Mouse (Mus musculus): ENCODE data around the gene Aup1. TPM values are rescaled to one million over a fixed set of nuclear protein-coding genes. Genes with fewer than 3 reads are reported as not detected.

Aup1 gene
- 69.0 and 92.6 TPM in 2 replicates for polyA plus RNA-seq (2021; fragmentation: Nextera tagmentation)
- long read RNA-seq, experiment 1, transcript Aup1-201 (12 exons, 1,769 nt): major isoform, 53 of 74 reads
- long read RNA-seq, experiment 1, partial matches to known transcripts: 6 of 74 reads
- long read RNA-seq, experiment 1, other reads (novel, unspliced or antisense): 9 of 74 reads
- long read RNA-seq, experiment 2, transcript Aup1-201 (12 exons, 1,769 nt): major isoform, 170 of 262 reads
- long read RNA-seq, experiment 2, partial matches to known transcripts: 30 of 262 reads
- long read RNA-seq, experiment 2, other reads (novel, unspliced or antisense): 55 of 262 reads

GRCm38 (mm10) chr6:83054074-83054851 lies at the start of gene Aup1:
Gene Aup1, plus strand, starts transcription at chr6:83054521.

GRCm38 (mm10) chr6:83033249-83034185 lies 20.8 kb upstream of the Aup1 start, which contains the start of the genes Dok1 and Loxl3:
Gene Dok1, minus strand, starts transcription at chr6:83033471.
Gene Loxl3, plus strand, starts transcription at chr6:83034173.

GRCm38 (mm10) chr6:83054871-83055431 lies 630 bp downstream of the Aup1 start, which contains the start of gene Htra2:
Gene Htra2, minus strand, starts transcription at chr6:83055273.

GRCm38 (mm10) chr6:83057790-83058189 lies 3.5 kb downstream of the Aup1 start, which contains the start of gene Dqx1:
Gene Dqx1, plus strand, starts transcription at chr6:83057844.

GRCm38 (mm10) chr6:83070247-83070310 lies 15.8 kb downstream of the Aup1 start, which contains the start of gene Tlx2:
Gene Tlx2, minus strand, starts transcription at chr6:83070293.

GRCm38 (mm10) chr6:83077630-83078323 lies 23.5 kb downstream of the Aup1 start, which contains the start of gene Pcgf1:
Gene Pcgf1, plus strand, starts transcription at chr6:83077869.

GRCm38 (mm10) chr6:83086121-83087035 lies 32.1 kb downstream of the Aup1 start, which contains the start of gene Lbx2:
Gene Lbx2, plus strand, starts transcription at chr6:83086367.

GRCm38 (mm10) chr6:83101316-83101687 lies 47.0 kb downstream of the Aup1 start, which contains the start of the genes Ccdc142 and Gm42688:
Gene Ccdc142, plus strand, starts transcription at chr6:83101601.
Gene Gm42688, plus strand, starts transcription at chr6:83101617.

Small RNAs within 50 kb of the gene (microRNA-seq; reads per million reads assigned to microRNA genes)
- not detected for gene Mir3470a
- not detected for gene Mir7040

Other genes with a start within 250 kb of the Aup1 start
- gene Sema4f, start 114.8 kb upstream of the Aup1 start, polyA plus RNA-seq (2021; fragmentation: Nextera tagmentation): 13.3 and 16.3 TPM in 2 replicates
- 0.10 and 0.11 TPM in 2 replicates for gene M1ap, start 107.6 kb upstream of the Aup1 start, polyA plus RNA-seq (2021; fragmentation: Nextera tagmentation)
- gene Dok1, start 21.1 kb upstream of the Aup1 start, polyA plus RNA-seq (2021; fragmentation: Nextera tagmentation): 1.0 and 2.4 TPM in 2 replicates
- 2.1 and 2.7 TPM in 2 replicates for gene Loxl3, start 20.3 kb upstream of the Aup1 start, polyA plus RNA-seq (2021; fragmentation: Nextera tagmentation)
- 34.7 and 37.5 TPM in 2 replicates for gene Htra2, start 752 bp downstream of the Aup1 start, polyA plus RNA-seq (2021; fragmentation: Nextera tagmentation)
- 0.18 and 0.25 TPM in 2 replicates for gene Dqx1, start 3.3 kb downstream of the Aup1 start, polyA plus RNA-seq (2021; fragmentation: Nextera tagmentation)
- gene Tlx2, start 15.8 kb downstream of the Aup1 start, polyA plus RNA-seq (2021; fragmentation: Nextera tagmentation): 0.41 TPM in 1 of 2 replicates, not detected in the other
- gene Pcgf1, start 23.3 kb downstream of the Aup1 start, polyA plus RNA-seq (2021; fragmentation: Nextera tagmentation): 23.7 and 27.1 TPM in 2 replicates
- 0.93 and 1.4 TPM in 2 replicates for gene Lbx2, start 31.8 kb downstream of the Aup1 start, polyA plus RNA-seq (2021; fragmentation: Nextera tagmentation)
- gene Ccdc142, start 47.1 kb downstream of the Aup1 start, polyA plus RNA-seq (2021; fragmentation: Nextera tagmentation): 0.67 and 0.70 TPM in 2 replicates
- gene Gm42688, start 47.1 kb downstream of the Aup1 start, polyA plus RNA-seq (2021; fragmentation: Nextera tagmentation): 0.80 and 0.90 TPM in 2 replicates
- 146 and 148 TPM in 2 replicates for gene Mrpl53, start 54.5 kb downstream of the Aup1 start, polyA plus RNA-seq (2021; fragmentation: Nextera tagmentation)
- gene Mogs, start 61.0 kb downstream of the Aup1 start, polyA plus RNA-seq (2021; fragmentation: Nextera tagmentation): 2.2 and 2.8 TPM in 2 replicates
- 28.4 and 32.2 TPM in 2 replicates for gene Wbp1, start 67.0 kb downstream of the Aup1 start, polyA plus RNA-seq (2021; fragmentation: Nextera tagmentation)
- 9.7 and 11.3 TPM in 2 replicates for gene Ino80b, start 70.9 kb downstream of the Aup1 start, polyA plus RNA-seq (2021; fragmentation: Nextera tagmentation)
- gene Rtkn, start 80.9 kb downstream of the Aup1 start, polyA plus RNA-seq (2021; fragmentation: Nextera tagmentation): 45.2 and 50.6 TPM in 2 replicates
- gene Wdr54, start 101.9 kb downstream of the Aup1 start, polyA plus RNA-seq (2021; fragmentation: Nextera tagmentation): 20.7 and 21.5 TPM in 2 replicates
- gene 1700003E16Rik, start 101.9 kb downstream of the Aup1 start, polyA plus RNA-seq (2021; fragmentation: Nextera tagmentation): 32.0 and 43.1 TPM in 2 replicates
- gene Dctn1, start 111.4 kb downstream of the Aup1 start, polyA plus RNA-seq (2021; fragmentation: Nextera tagmentation): 119 and 123 TPM in 2 replicates
- 0.14 and 9.7 TPM in 2 replicates for gene Slc4a5, start 165.3 kb downstream of the Aup1 start, polyA plus RNA-seq (2021; fragmentation: Nextera tagmentation)

Data from layer of hippocampus, adult 6 months (tissue).